Mouse (Mus musculus): ENCODE measurements around the gene Ldha.
"Not testable (repeated sequence)": the region's sequence is repeated elsewhere in the genome, so short reads cannot be mapped to it uniquely, and the experiment has no call there.

Gene Ldha

GRCm38 (mm10) chr7:46880992-46881391, 39.7 kb downstream of the Ldha start:
- in situ Hi-C loops (cut with MboI), result no loop called here

GRCm38 (mm10) chr7:46881941-46882340, 40.7 kb downstream of the Ldha start:
- in situ Hi-C loops (cut with MboI), result not testable (repeated sequence)

GRCm38 (mm10) chr7:46883304-46883703, 42.0 kb downstream of the Ldha start:
- in situ Hi-C loops (cut with MboI), result no loop called here

- in situ Hi-C loops (cut with MboI), result no loop called here
These were observed 54.2 kb downstream of the Ldha start for GRCm38 (mm10) chr7:46895511-46895910.

GRCm38 (mm10) chr7:46899343-46899742, 58.1 kb downstream of the Ldha start:
- in situ Hi-C loops (cut with MboI), result no loop called here

All from mature B cell (primary cell).